Mouse (Mus musculus): ENCODE data around the gene Cfap97.

DNA sequence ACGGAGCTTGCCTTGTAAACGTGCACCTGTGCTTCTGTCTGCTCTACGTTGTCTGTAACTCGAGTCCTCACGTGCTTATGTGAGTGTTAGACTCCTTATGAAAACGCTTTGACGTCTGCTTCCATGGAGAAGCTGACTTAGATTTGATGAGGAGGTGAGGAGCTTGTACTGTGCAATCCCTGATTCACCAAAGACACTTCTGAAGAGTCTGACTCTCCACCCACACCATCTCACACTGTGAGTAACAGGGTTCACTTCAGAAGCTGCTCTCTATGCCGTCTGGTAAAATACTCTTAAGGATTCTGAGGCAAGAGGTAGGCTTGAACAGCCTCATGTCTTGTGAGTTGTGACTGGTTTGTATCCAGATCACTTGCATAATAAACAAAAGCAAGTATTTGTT lies 41.5 kb downstream of the Cfap97 start:
- TF ChIP-seq CTCF (IDR thresholded peaks at IDR 0.05; ENCODE audit: extremely low read depth, insufficient read depth, low read length) (no peak), POLR2A (IDR thresholded peaks at IDR 0.05; ENCODE audit: extremely low read depth, insufficient read depth, low read length) (no peak)
